Mouse (Mus musculus) stomach, postnatal 0 days (tissue): ENCODE data around the gene Creb3l2.

Experiments used
- CTCF ChIP-seq: IDR thresholded peaks from 2 replicates; pipeline ENCODE4 v1.5.1; 2016; ENCODE audit warnings: antibody characterized with exemption, low read depth, mild to moderate bottlenecking, moderate library complexity
- EP300 ChIP-seq: optimal IDR thresholded peaks from 2 replicates; pipeline ENCODE3; 2016; ENCODE audit warnings: antibody characterized with exemption

GRCm38 (mm10) chr6:37310601-37311000 is 131.3 kb downstream of the Creb3l2 start:
- TF ChIP-seq CTCF (no peak), EP300 (no peak)
